Mouse (Mus musculus): Measurements from ENCODE around the gene Alg3.

GRCm38 (mm10) chr16:20600511-20600910 is 11.0 kb downstream of the Alg3 start:
- TF ChIP-seq MAX (IDR thresholded peaks at IDR 0.05) (no peak), CTCF (IDR thresholded peaks at IDR 0.05; ENCODE audit: control insufficient read depth, insufficient read depth, insufficient read length) (no peak), MYOG (IDR thresholded peaks at IDR 0.05; ENCODE audit: control insufficient read depth, extremely low read depth, insufficient read length) (no peak), CEBPB (IDR thresholded peaks at IDR 0.05; ENCODE audit: low read depth) (no peak), FOSL1 (IDR thresholded peaks at IDR 0.05; ENCODE audit: insufficient read depth, low read length, poor library complexity, severe bottlenecking) (no peak), USF1 (IDR thresholded peaks at IDR 0.05; ENCODE audit: low read depth) (no peak)

Measured in C2C12 (cell line).